Mouse (Mus musculus) stomach, postnatal 0 days (tissue): ENCODE data around the gene Elf2.
A peak's percentile ranks its signal among the peaks of the same experiment; 100 is the strongest.

Experiments
- CTCF ChIP-seq: IDR thresholded peaks from 2 replicates; pipeline ENCODE4 v1.5.1; 2016; ENCODE audit warnings: antibody characterized with exemption, low read depth, mild to moderate bottlenecking, moderate library complexity
- EP300 ChIP-seq: optimal IDR thresholded peaks from 2 replicates; pipeline ENCODE3; 2016; ENCODE audit warnings: antibody characterized with exemption

DNA sequence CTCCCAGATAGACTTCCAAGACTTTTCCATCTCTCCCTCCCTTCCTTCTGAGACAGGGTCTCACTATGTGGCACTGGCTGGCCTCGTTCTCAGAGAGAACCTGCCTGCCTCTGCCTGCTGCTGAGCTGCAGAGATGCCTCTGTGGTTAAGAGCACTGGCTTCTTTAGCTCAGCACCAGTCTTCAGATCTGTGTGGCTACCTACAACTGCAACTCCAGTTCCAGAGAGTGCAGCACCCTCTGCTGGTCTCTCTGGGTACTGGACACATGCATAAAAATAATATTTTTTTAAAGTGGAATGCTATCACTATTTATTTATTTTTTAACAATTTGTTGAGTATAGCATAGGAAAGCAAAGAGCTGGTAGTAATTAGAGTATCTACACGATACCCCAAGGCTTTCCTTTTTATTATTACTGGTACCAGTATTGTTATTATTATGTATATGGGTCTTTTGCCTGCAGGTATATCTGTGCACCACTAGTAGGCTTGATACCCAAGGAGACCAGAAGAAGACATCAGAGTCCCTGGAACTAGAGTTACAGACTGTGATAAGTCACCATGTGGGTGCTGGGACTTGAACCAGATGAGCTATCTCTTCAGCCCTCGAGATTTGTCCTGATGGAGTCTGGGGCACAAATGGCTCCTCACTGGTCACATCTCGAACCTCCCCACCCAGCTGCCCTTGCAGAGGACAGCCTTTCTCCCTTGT is 13.0 kb upstream of the Elf2 start:
- TF ChIP-seq EP300 (no peak), CTCF (peak; percentile 83)
